Mouse (Mus musculus): ENCODE results near the gene Rflna.

DNA sequence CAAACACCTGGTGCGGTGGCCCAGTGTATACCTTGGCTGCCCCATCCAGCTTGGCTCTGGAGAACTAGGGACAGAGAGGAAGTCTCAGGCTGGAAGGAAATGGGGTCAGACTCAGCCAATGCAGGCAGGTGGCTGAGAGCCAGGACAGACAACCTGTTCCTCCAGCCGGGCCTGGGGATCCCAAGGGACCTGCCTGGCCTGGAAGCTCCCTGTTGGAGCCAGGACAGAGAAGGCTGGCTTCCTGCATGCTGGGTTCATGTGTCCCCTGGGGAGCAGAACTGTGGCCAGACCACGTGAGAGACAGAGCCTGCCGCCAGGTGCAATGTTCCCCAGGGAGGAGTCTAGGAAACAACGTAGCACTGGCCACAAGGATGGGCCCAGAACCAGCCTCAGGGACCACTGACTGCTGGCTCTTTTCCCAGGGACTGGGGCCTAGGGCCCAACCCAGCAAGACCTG lies 37.1 kb downstream of the Rflna start:
- TF ChIP-seq CTCF (IDR thresholded peaks at IDR 0.05; ENCODE audit: borderline replicate concordance, insufficient read depth, low read depth, low read length) = no peak
- no peak for TF ChIP-seq POLR2A (IDR thresholded peaks at IDR 0.05; ENCODE audit: borderline replicate concordance, insufficient read depth, low read length)
